Mouse (Mus musculus) neutrophil, adult 83 days (primary cell): Measurements from ENCODE around the gene Gm8108. TPM values are rescaled to one million over a fixed set of nuclear protein-coding genes. Genes with fewer than 3 reads are reported as not detected.

Experiments used
- total RNA-seq, 2 experiments: library from RNA; stranded (reverse); gene quantifications; one replicate each; pipeline ENCODE4 v1.2.4; 2023

The Gm8108 gene
- not detected for total RNA-seq

DNA sequence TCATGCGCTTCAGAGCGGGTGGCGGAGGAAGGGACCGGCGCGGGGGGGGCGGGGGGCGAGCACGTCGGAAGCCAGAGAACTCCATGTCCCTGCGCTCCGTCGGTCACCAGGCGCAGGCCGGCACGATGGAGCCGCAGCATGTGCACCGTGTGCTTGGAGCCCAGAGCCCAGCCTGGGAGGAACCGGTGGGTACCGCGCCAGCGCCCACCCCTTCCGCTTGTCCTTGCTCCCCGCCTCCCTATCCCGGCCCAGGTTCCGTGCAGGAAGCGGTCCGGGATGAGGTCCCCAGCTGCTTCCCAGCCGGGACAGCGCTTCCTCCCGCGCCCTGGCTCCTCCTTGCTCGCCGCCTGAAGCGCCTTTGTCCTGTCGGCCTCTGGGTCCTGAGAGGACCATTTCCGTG lies at the start of gene Gm8108:
TSS of gene Gm8108 (plus strand) at position 101 of the 400 bp plus-strand sequence.

DNA sequence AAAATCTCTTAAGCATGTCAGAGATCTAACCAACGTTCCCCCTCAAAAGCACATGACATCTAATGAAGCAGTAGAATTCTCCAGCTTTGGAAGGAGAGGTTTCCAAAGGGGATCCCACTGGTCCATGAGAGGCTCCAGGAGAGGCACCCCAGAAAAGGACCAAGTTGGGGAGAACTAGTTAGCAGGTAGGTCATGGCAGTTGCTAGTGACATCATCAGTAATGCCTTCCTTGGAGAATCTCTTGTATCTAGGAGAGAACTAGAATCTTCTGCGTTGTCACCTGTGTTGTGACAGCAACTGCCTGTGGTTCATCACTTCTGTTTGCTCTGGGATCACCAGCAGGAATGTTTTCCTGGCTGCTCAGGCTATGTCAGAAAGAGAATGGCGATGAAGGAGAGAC lies 26.5 kb upstream of the Gm8108 start, which contains the start of gene Gm3115:
TSS of gene Gm3115 (plus strand) at position 301 of the 400 bp plus-strand sequence.

DNA sequence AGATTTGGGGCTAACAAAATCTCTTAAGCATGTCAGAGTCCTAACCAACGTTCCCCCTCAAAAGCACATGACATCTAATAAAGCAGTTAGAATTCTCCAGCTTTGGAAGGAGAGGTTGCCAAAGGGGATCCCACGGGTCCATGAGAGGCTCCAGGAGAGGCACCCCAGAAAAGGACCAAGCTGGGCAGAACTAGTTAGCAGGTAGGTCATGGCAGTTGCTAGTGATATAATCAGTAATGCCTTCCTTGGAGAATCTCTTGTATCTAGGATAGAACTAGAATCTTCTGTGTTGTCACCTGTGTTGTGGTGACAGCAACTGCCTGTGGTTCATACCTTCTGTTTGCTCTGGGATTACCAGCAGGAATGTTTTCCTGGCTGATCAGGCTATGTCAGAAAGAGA lies 54.4 kb downstream of the Gm8108 start, which contains the start of gene Gm3127:
TSS of gene Gm3127 (plus strand) at position 301 of the 400 bp plus-strand sequence.

Other genes starting within 250 kb of the Gm8108 start
- gene Gm2916, start 226.4 kb upstream of the Gm8108 start, total RNA-seq: not detected
- gene Gm3029, start 178.8 kb upstream of the Gm8108 start, total RNA-seq: not detected
- not detected for gene Gm3095, start 147.0 kb upstream of the Gm8108 start, total RNA-seq
- not detected for gene Gm3099, start 112.1 kb upstream of the Gm8108 start, total RNA-seq
- gene Gm5796, start 86.6 kb upstream of the Gm8108 start, total RNA-seq: not detected
- not detected for gene Gm3115, start 26.4 kb upstream of the Gm8108 start, total RNA-seq
- not detected for gene Gm3127, start 54.5 kb downstream of the Gm8108 start, total RNA-seq
- gene Gm2974, start 72.0 kb downstream of the Gm8108 start, total RNA-seq: not detected
- gene Gm3138, start 139.1 kb downstream of the Gm8108 start, total RNA-seq: not detected
- not detected for gene Gm3149, start 206.8 kb downstream of the Gm8108 start, total RNA-seq
- not detected for gene 2610042L04Rik, start 224.2 kb downstream of the Gm8108 start, total RNA-seq